Mouse (Mus musculus): ENCODE data around the gene Ap1g2. TPM values are rescaled to one million over a fixed set of nuclear protein-coding genes. Genes with fewer than 3 reads are reported as not detected.

Ap1g2 gene
- polyA plus RNA-seq, 1 experiment from 2014 or later: 9.6 TPM

DNA sequence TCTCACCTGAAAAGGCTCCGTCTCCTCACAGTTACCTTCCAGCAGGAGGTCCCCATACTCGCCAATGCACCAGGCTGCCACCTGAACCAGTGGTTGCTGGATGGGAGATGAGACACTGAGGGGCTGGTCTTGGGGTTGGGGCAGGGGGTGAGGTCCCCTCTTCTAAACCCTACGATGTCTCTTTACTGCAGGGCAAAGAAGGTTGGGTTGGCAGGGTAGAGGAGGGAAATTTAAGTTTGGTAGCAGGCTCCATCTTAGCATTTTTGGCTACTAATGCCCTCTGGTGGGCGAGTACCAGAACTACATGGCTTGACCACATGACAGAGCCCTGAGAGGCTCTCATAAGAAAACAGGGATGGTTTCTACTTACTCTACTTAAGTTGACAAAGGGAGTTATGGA lies 4.8 kb downstream of the Ap1g2 start:
- Histone ChIP-seq H3K4me3 (ENCODE audit: low read depth, low read length) (no peak overlapping the region), H3K9me3 (ENCODE audit: low read length) (no peaks in the 10 kb centered on the region), H3K27ac (ENCODE audit: low read depth) (no peak overlapping the region), H3K4me1 (ENCODE audit: insufficient read depth) (peaks cover 19% of the 10 kb centered on the region), H3K4me2 (ENCODE audit: low read depth, low read length) (no peak overlapping the region), H3K27me3 (ENCODE audit: insufficient read depth, low read length) (no peaks in the 10 kb centered on the region), H3K9ac (replicated peaks) (no peak overlapping the region), H3K36me3 (replicated peaks; ENCODE audit: insufficient read depth, low read length) (peaks cover 28% of the 10 kb centered on the region)
- WGBS (ENCODE audit: insufficient replicate concordance): 47% methylated on average over 4 of the region's 4 CpGs
- peak; percentile 56 for DNase-seq
- ATAC-seq: no peak
- TF ChIP-seq EP300 (IDR thresholded peaks at IDR 0.05; ENCODE audit: low read depth) (no peak), CTCF (IDR thresholded peaks at IDR 0.05; ENCODE audit: low read depth) (peak; percentile 80)

DNA sequence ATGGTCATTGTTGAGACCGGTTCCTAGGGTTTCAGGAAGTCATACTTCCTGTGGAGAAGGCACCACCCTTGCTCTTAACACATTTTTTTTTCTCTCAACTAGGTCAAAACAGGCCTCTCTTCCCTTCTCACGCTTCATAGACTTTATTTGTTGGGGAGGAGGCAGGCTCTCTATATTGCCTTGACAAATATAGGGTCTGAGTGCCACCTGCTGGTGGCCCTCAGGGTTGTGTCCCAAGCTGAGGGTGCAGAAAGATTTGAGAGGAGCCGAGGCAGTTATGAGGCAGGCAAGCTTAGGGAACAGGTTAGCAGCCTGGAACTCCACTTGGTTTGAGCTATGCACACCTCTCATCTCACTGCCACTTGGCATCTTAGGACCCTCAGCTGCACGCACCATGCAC lies 8.3 kb downstream of the Ap1g2 start:
- DNase-seq: peak; percentile 62
- TF ChIP-seq CTCF (IDR thresholded peaks at IDR 0.05; ENCODE audit: low read depth) (peak; percentile 80), EP300 (IDR thresholded peaks at IDR 0.05; ENCODE audit: low read depth) (no peak)
- 55% methylated on average over 4 of the region's 4 CpGs for WGBS (ENCODE audit: insufficient replicate concordance)
- no peak overlapping the region for H3K4me2 ChIP-seq (ENCODE audit: low read depth, low read length)
- no peaks in the 10 kb centered on the region for H3K27me3 ChIP-seq (ENCODE audit: insufficient read depth, low read length)
- ATAC-seq: peak; percentile 20; the same call in 1 of the 2 replicates
- H3K27ac ChIP-seq (ENCODE audit: low read depth): peak overlapping the region; percentile 72
- H3K4me3 ChIP-seq (ENCODE audit: low read depth, low read length): no peak overlapping the region
- H3K4me1 ChIP-seq (ENCODE audit: insufficient read depth): peaks cover 20% of the 10 kb centered on the region
- H3K9me3 ChIP-seq (ENCODE audit: low read length): no peaks in the 10 kb centered on the region
- H3K36me3 ChIP-seq (replicated peaks; ENCODE audit: insufficient read depth, low read length): peaks cover 23% of the 10 kb centered on the region
- no peak overlapping the region for H3K9ac ChIP-seq (replicated peaks)

DNA sequence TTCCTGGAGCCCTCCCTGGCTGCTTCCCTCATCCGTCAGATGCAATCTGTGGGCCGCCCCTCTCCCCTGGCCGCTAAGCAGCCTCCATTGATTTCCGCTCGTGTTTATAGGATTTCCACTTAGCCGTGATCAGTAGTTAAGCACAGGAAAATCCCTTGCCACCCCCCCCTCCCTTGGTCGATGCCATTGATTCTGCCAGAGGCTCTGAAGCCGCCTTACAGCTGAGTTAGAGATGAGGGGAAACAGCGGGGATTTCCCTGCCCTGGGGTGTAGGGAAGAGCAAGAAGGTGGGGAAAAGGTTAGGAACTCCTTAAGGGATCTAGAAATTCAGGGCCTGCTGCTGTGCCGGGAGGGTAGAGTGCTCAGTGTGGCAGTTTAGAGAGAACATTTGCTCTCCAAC lies 8.7 kb downstream of the Ap1g2 start:
- peaks cover 23% of the 10 kb centered on the region for H3K36me3 ChIP-seq (replicated peaks; ENCODE audit: insufficient read depth, low read length)
- TF ChIP-seq EP300 (IDR thresholded peaks at IDR 0.05; ENCODE audit: low read depth) (no peak), CTCF (IDR thresholded peaks at IDR 0.05; ENCODE audit: low read depth) (no peak)
- ATAC-seq (no peak), DNase-seq (peak; percentile 16)
- 70% methylated on average over 10 of the region's 10 CpGs for WGBS (ENCODE audit: insufficient replicate concordance)
- peaks cover 20% of the 10 kb centered on the region for H3K4me1 ChIP-seq (ENCODE audit: insufficient read depth)
- no peak overlapping the region for H3K9ac ChIP-seq (replicated peaks)
- H3K27me3 ChIP-seq (ENCODE audit: insufficient read depth, low read length): no peaks in the 10 kb centered on the region
- no peak overlapping the region for H3K4me3 ChIP-seq (ENCODE audit: low read depth, low read length)
- peak overlapping the region; percentile 72 for H3K27ac ChIP-seq (ENCODE audit: low read depth)
- no peak overlapping the region for H3K4me2 ChIP-seq (ENCODE audit: low read depth, low read length)
- H3K9me3 ChIP-seq (ENCODE audit: low read length): no peaks in the 10 kb centered on the region

DNA sequence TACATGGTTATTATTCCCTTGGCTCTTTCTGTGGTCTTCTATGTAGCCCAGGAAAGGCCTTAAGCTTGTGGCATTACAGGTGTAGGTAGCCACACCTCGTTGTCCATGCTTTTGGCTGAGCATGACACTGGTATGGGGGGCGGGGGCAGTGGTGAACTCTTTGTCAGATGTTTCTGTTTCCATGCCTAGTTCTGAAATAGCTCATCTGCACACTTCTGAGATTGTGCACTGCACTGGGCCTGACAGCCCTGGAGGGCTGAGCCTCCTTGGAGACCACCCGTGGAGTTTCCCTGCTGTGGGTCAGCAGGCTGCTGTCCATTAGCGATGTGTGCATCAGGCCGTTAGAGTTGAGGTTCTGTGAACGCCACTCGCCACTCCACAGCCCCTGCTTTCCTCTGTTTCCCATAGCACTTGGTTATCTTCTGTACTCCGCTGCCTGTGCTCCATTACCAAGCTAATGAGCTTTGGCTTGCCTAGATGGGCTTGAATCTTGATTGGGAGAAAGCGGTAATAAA lies 9.8 kb downstream of the Ap1g2 start:
- no peak overlapping the region for H3K9ac ChIP-seq (replicated peaks)
- no peak for DNase-seq
- no peaks in the 10 kb centered on the region for H3K27me3 ChIP-seq (ENCODE audit: insufficient read depth, low read length)
- ATAC-seq: no peak
- TF ChIP-seq EP300 (IDR thresholded peaks at IDR 0.05; ENCODE audit: low read depth): no peak
- TF ChIP-seq CTCF (IDR thresholded peaks at IDR 0.05; ENCODE audit: low read depth): no peak
- no peak overlapping the region for H3K27ac ChIP-seq (ENCODE audit: low read depth)
- peaks cover 20% of the 10 kb centered on the region for H3K4me1 ChIP-seq (ENCODE audit: insufficient read depth)
- peaks cover 23% of the 10 kb centered on the region for H3K36me3 ChIP-seq (replicated peaks; ENCODE audit: insufficient read depth, low read length)
- no peak overlapping the region for H3K4me3 ChIP-seq (ENCODE audit: low read depth, low read length)
- no peaks in the 10 kb centered on the region for H3K9me3 ChIP-seq (ENCODE audit: low read length)
- no peak overlapping the region for H3K4me2 ChIP-seq (ENCODE audit: low read depth, low read length)
- WGBS (ENCODE audit: insufficient replicate concordance): 76% methylated on average over 9 of the region's 9 CpGs

DNA sequence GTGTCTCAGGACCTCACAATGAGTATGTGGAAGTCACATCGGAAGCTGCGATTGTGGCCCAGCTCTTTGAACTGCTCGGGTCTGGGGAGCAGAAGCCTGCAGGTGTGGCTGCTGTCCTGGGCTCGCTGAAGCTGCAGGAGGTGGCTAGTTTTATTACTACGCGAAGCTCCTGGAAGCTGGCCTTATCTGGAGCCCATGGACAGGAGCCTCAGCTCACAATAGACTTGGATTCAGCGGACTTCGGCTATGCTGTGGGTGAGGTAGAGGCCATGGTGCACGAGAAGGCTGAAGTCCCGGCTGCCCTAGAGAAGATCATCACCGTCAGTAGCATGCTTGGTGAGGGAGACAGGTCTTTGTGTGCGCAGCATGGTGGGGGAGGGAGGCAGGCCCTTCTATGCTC lies 10.7 kb downstream of the Ap1g2 start:
- ATAC-seq (no peak), DNase-seq (peak; percentile 17)
- Histone ChIP-seq H3K27me3 (ENCODE audit: insufficient read depth, low read length) (no peaks in the 10 kb centered on the region), H3K4me2 (ENCODE audit: low read depth, low read length) (peak overlapping the region; percentile 91), H3K9me3 (ENCODE audit: low read length) (no peaks in the 10 kb centered on the region), H3K9ac (replicated peaks) (peak overlapping the region; percentile 83), H3K36me3 (replicated peaks; ENCODE audit: insufficient read depth, low read length) (peaks cover 18% of the 10 kb centered on the region), H3K27ac (ENCODE audit: low read depth) (peak overlapping the region; percentile 80; the same call in 1 of the 2 replicates), H3K4me3 (ENCODE audit: low read depth, low read length) (peak overlapping the region; percentile 89), H3K4me1 (ENCODE audit: insufficient read depth) (peaks cover 29% of the 10 kb centered on the region)
- 58% methylated on average over 12 of the region's 12 CpGs for WGBS (ENCODE audit: insufficient replicate concordance)
- no peak for TF ChIP-seq EP300 (IDR thresholded peaks at IDR 0.05; ENCODE audit: low read depth)
- TF ChIP-seq CTCF (IDR thresholded peaks at IDR 0.05; ENCODE audit: low read depth): no peak

DNA sequence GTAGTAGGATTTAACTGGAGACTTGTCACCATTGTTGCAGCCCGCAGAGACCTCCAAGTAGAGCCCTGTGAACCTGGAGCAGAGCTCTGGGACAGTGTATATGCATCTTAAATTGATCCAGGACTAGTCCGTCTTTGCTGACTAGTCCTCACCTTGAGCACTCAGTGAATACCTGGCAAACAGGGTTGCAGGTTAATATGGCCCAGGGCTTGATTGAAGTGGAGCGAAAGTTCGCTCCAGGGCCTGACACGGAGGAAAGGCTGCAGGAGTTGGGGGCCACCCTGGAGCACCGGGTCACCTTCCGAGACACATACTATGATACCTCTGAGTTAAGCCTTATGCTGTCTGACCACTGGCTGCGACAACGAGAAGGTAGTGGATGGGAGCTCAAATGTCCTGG lies 11.1 kb downstream of the Ap1g2 start:
- Histone ChIP-seq H3K9me3 (ENCODE audit: low read length) (no peaks in the 10 kb centered on the region), H3K4me3 (ENCODE audit: low read depth, low read length) (peak overlapping the region; percentile 89), H3K27me3 (ENCODE audit: insufficient read depth, low read length) (no peaks in the 10 kb centered on the region), H3K4me2 (ENCODE audit: low read depth, low read length) (peak overlapping the region; percentile 91), H3K9ac (replicated peaks) (peak overlapping the region; percentile 83), H3K27ac (ENCODE audit: low read depth) (peak overlapping the region; percentile 80), H3K36me3 (replicated peaks; ENCODE audit: insufficient read depth, low read length) (peaks cover 14% of the 10 kb centered on the region), H3K4me1 (ENCODE audit: insufficient read depth) (peaks cover 29% of the 10 kb centered on the region)
- no peak for ATAC-seq
- TF ChIP-seq CTCF (IDR thresholded peaks at IDR 0.05; ENCODE audit: low read depth) (no peak), EP300 (IDR thresholded peaks at IDR 0.05; ENCODE audit: low read depth) (no peak)
- peak; percentile 18 for DNase-seq
- WGBS (ENCODE audit: insufficient replicate concordance): 46% methylated on average over 9 of the region's 9 CpGs
